Mouse (Mus musculus): ENCODE results near the gene Pcdh7. TPM values are rescaled to one million over a fixed set of nuclear protein-coding genes. Genes with fewer than 3 reads are reported as not detected.
A peak's percentile ranks its signal among the peaks of the same experiment; 100 is the strongest.

The Pcdh7 gene
- polyA plus RNA-seq, 2 experiments = 0.34 to 0.64 TPM

DNA sequence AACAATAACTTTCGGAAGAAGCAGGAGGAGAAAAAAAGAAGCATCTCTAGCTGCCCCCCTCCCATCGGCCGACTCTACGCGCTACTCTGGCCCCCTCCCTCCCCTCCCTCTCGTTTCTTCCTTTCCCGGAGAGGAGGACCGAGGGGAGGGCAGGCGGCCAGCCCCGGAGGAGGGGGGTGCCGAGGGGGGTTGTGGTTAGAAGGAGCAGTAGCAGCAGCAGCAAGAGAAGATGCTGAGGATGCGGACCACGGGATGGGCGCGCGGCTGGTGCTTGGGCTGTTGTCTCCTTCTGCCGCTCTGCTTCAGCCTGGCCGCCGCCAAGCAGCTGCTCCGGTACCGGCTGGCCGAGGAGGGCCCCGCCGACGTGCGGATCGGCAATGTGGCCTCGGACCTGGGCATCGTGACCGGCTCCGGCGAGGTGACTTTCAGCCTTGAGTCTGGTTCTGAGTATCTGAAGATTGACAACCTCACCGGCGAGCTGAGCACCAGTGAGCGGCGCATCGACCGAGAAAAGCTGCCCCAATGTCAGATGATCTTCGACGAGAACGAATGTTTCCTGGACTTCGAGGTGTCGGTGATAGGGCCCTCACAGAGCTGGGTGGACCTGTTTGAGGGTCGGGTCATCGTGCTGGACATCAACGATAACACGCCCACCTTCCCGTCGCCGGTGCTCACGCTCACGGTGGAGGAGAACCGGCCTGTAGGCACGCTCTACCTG is 1.3 kb downstream of the Pcdh7 start:
- peak overlapping the region; percentile 27; the same call in 1 of the 2 replicates for H3K9ac ChIP-seq (replicated peaks)
- no peak overlapping the region for H3K27ac ChIP-seq
- no peak for DNase-seq (ENCODE audit: low read depth in 3 of 3, low spot score in 3 of 3)
- H3K36me3 ChIP-seq (replicated peaks; ENCODE audit: control insufficient read depth, insufficient read depth, low read depth) = no peaks in the 10 kb centered on the region
- no peak for ATAC-seq (ENCODE audit: insufficient read depth)
- peaks cover 0 to 7% of the 10 kb centered on the region in 2 experiments; a peak in 2 of 4 replicates for H3K4me1 ChIP-seq (replicated peaks; ENCODE audit: control insufficient read depth in 2 of 2, insufficient read depth in 2 of 2, low read length in 1 of 2)
- under 1% methylated on average over 52 of the region's 54 CpGs for WGBS (ENCODE audit: insufficient replicate concordance)
- TF ChIP-seq EP300 (IDR thresholded peaks at IDR 0.05; ENCODE audit: low read depth) = no peak
- TF ChIP-seq CTCF (IDR thresholded peaks at IDR 0.05; ENCODE audit: low read depth) = no peak
- H3K9me3 ChIP-seq (ENCODE audit: control insufficient read depth, low read length) = no peaks in the 10 kb centered on the region
- peak overlapping the region; percentile 90 for H3K4me2 ChIP-seq (ENCODE audit: low read depth)
- H3K4me3 ChIP-seq (ENCODE audit: insufficient read depth in 1 of 2, low read depth in 2 of 2, low read length in 2 of 2) = peak overlapping the region; percentile 57 to 60
- peaks cover 61% of the 10 kb centered on the region for H3K27me3 ChIP-seq (ENCODE audit: control insufficient read depth, insufficient read depth, low read length)

DNA sequence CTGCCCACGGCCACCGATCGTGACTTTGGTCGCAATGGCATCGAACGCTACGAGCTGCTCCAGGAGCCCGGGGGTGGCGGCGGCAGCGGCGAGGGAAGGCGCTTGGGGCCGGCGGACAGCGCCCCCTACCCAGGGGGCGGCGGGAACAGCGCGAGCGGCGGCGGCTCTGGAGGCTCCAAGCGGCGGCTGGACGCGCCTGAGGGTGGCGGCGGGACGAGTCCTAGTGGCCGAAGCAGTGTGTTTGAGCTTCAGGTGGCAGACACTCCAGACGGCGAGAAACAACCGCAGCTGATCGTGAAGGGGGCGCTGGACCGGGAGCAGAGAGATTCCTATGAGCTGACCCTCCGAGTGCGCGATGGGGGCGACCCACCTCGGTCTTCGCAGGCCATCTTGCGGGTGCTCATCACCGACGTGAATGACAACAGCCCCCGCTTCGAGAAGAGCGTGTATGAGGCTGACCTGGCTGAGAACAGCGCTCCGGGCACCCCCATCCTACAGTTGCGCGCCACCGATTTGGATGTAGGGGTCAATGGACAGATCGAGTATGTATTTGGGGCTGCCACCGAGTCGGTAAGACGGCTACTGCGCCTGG is 1.9 kb downstream of the Pcdh7 start:
- Histone ChIP-seq H3K36me3 (replicated peaks; ENCODE audit: control insufficient read depth, insufficient read depth, low read depth) (no peaks in the 10 kb centered on the region), H3K9me3 (ENCODE audit: control insufficient read depth, low read length) (no peaks in the 10 kb centered on the region), H3K27ac (no peak overlapping the region), H3K4me2 (ENCODE audit: low read depth) (peak overlapping the region; percentile 90), H3K9ac (replicated peaks) (no peak overlapping the region), H3K27me3 (ENCODE audit: control insufficient read depth, insufficient read depth, low read length) (peaks cover 61% of the 10 kb centered on the region), H3K4me3 (ENCODE audit: insufficient read depth in 1 of 2, low read depth in 2 of 2, low read length in 2 of 2) (peak overlapping the region; percentile 57 to 60), H3K4me1 (replicated peaks; ENCODE audit: control insufficient read depth in 2 of 2, insufficient read depth in 2 of 2, low read length in 1 of 2) (peaks cover 0 to 7% of the 10 kb centered on the region in 2 experiments; a peak in 2 of 4 replicates)
- under 1% methylated on average over 59 of the region's 59 CpGs for WGBS (ENCODE audit: insufficient replicate concordance)
- DNase-seq (ENCODE audit: low read depth in 3 of 3, low spot score in 3 of 3) (peak in 1 of 3 experiments; percentile 16), ATAC-seq (ENCODE audit: insufficient read depth) (no peak)
- TF ChIP-seq CTCF (IDR thresholded peaks at IDR 0.05; ENCODE audit: low read depth) = peak; percentile 27; the same call in 1 of the 2 replicates
- TF ChIP-seq EP300 (IDR thresholded peaks at IDR 0.05; ENCODE audit: low read depth) = no peak

DNA sequence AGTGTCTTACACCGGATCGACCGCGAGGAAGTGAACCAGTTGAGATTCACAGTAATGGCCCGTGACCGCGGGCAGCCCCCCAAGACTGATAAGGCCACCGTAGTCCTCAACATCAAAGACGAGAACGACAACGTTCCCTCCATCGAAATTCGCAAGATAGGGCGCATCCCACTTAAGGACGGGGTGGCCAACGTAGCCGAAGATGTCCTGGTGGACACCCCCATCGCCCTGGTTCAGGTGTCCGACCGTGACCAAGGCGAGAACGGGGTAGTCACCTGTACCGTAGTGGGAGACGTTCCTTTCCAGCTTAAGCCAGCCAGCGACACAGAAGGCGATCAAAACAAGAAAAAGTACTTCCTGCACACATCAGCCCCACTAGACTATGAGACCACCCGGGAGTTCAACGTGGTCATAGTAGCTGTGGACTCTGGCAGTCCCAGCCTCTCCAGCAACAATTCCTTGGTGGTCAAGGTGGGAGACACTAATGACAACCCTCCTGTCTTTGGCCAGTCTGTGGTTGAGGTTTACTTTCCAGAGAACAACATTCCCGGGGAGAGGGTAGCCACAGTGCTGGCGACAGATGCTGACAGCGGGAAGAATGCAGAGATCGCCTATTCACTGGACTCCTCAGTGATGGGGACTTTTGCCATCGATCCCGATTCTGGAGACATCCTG is 2.6 kb downstream of the Pcdh7 start:
- Histone ChIP-seq H3K27ac (no peak overlapping the region), H3K9ac (replicated peaks) (no peak overlapping the region), H3K4me2 (ENCODE audit: low read depth) (peak overlapping the region; percentile 90), H3K36me3 (replicated peaks; ENCODE audit: control insufficient read depth, insufficient read depth, low read depth) (no peaks in the 10 kb centered on the region), H3K4me1 (replicated peaks; ENCODE audit: control insufficient read depth in 2 of 2, insufficient read depth in 2 of 2, low read length in 1 of 2) (peaks cover 0 to 7% of the 10 kb centered on the region in 2 experiments; a peak in 2 of 4 replicates), H3K9me3 (ENCODE audit: control insufficient read depth, low read length) (no peaks in the 10 kb centered on the region), H3K27me3 (ENCODE audit: control insufficient read depth, insufficient read depth, low read length) (peaks cover 61% of the 10 kb centered on the region), H3K4me3 (ENCODE audit: insufficient read depth in 1 of 2, low read depth in 2 of 2, low read length in 2 of 2) (peak overlapping the region; percentile 28 to 57)
- DNase-seq (ENCODE audit: low read depth in 3 of 3, low spot score in 3 of 3) = no peak
- 7% methylated on average over 34 of the region's 34 CpGs for WGBS (ENCODE audit: insufficient replicate concordance)
- ATAC-seq (ENCODE audit: insufficient read depth) = no peak
- TF ChIP-seq EP300 (IDR thresholded peaks at IDR 0.05; ENCODE audit: low read depth) = no peak
- TF ChIP-seq CTCF (IDR thresholded peaks at IDR 0.05; ENCODE audit: low read depth) = no peak

DNA sequence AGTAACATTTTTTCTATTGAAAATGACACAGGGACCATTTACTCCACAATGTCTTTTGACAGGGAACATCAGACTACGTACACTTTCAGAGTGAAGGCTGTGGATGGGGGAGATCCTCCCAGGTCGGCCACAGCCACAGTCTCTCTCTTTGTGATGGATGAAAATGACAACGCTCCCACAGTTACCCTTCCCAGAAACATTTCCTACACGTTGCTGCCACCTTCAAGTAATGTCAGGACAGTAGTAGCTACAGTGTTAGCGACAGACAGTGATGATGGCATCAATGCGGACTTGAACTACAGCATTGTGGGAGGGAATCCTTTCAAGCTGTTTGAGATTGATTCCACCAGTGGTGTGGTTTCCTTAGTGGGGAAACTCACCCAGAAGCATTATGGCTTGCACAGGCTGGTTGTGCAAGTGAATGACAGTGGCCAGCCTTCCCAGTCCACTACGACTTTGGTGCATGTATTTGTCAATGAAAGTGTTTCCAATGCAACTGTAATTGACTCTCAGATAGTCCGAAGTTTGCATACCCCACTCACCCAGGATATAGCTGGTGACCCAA is 3.5 kb downstream of the Pcdh7 start:
- DNase-seq (ENCODE audit: low read depth in 3 of 3, low spot score in 3 of 3) (no peak), ATAC-seq (ENCODE audit: insufficient read depth) (no peak)
- Histone ChIP-seq H3K4me3 (ENCODE audit: insufficient read depth in 1 of 2, low read depth in 2 of 2, low read length in 2 of 2) (no peak overlapping the region), H3K27ac (no peak overlapping the region), H3K27me3 (ENCODE audit: control insufficient read depth, insufficient read depth, low read length) (peaks cover 57% of the 10 kb centered on the region), H3K36me3 (replicated peaks; ENCODE audit: control insufficient read depth, insufficient read depth, low read depth) (no peaks in the 10 kb centered on the region), H3K9ac (replicated peaks) (no peak overlapping the region), H3K9me3 (ENCODE audit: control insufficient read depth, low read length) (no peaks in the 10 kb centered on the region), H3K4me1 (replicated peaks; ENCODE audit: control insufficient read depth in 2 of 2, insufficient read depth in 2 of 2, low read length in 1 of 2) (peaks cover 0 to 7% of the 10 kb centered on the region in 2 experiments; a peak in 2 of 4 replicates), H3K4me2 (ENCODE audit: low read depth) (no peak overlapping the region)
- TF ChIP-seq CTCF (IDR thresholded peaks at IDR 0.05; ENCODE audit: low read depth) (no peak), EP300 (IDR thresholded peaks at IDR 0.05; ENCODE audit: low read depth) (no peak)
- WGBS (ENCODE audit: insufficient replicate concordance) = 35% methylated on average over 8 of the region's 8 CpGs

All from liver, embryonic 14.5 days (tissue).